Mouse (Mus musculus): ENCODE measurements at regions not wholly inside any gene's neighbourhood (a gene's known extent, or its start where the extent isn't known, plus 50 kb on each side); places are given as distances from the start of the nearest gene placed in this dataset.

DNA sequence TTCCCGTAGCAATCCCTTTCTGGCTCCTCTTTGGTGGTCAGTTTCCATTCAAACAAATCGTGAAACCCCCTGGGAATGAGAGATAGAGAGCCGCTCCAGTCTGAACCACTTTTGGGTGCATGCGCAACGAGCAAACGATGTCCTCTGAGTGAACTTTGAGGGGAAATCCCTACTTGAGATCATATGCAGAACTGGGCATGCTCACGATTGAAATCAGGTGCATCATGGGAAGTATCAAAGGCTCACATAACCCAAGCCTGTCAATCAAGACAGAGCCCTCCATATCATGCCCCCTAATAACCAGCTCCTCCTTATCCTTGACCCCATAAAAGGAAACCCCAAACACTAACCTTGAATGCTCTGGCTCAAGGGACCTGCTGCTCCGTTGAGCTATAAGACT is 59.1 kb upstream of the Dio3 start:
- no peak for TF ChIP-seq TAL1 (IDR thresholded peaks at IDR 0.05; ENCODE audit: low read length)
- TF ChIP-seq GATA1 (IDR thresholded peaks at IDR 0.05; ENCODE audit: low read length), result no peak

Data from erythroblast, embryonic 14.5 days (primary cell).